Mouse (Mus musculus) olfactory bulb, adult 2 months (tissue): ENCODE measurements around the gene Tspan1.

Experiments
- CTCF ChIP-seq: fragments of 200-500 bp; IDR thresholded peaks from 2 replicates; pipeline ENCODE4 v1.5.1; 2012; ENCODE audit warnings: low read depth, mild to moderate bottlenecking, low read length, moderate library complexity; ENCODE audit not compliant: insufficient read depth
- POLR2A ChIP-seq: fragments of 200-500 bp; IDR thresholded peaks from 2 replicates; pipeline ENCODE4 v1.6.1; 2012; ENCODE audit warnings: mild to moderate bottlenecking, low read depth, low read length, moderate library complexity; ENCODE audit not compliant: insufficient read depth

DNA sequence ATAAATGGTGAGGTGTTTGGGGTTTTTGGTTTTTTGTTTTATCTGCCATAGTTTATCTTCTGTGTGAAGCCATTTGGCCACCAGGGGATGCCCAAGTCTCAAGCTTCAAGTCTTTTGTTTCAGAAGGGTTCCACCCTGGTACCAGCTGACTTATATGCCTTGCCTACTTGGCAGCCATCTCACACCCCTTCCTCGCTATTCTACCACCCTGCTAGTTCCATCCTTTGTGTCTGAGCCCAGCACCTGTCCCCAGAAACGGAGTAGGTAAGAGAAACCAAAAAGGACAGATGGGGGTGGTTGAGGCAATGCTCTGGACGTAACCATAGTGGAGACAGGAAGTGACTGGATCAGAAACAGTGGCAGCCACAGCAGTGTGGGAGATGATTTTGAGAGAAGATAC lies 7.5 kb downstream of the Tspan1 start:
- TF ChIP-seq CTCF = no peak
- no peak for TF ChIP-seq POLR2A
